Mouse (Mus musculus) fibroblast of lung, adult 2 months (primary cell): ENCODE measurements around the gene Tnnc2.

Experiments used
- DNase-seq: peaks from one replicate; pipeline ENCODE4 v3.0.0-alpha.2; 2011; ENCODE audit warnings: low read depth

Tnnc2 gene

GRCm38 (mm10) chr2:164737377-164738090 is 42.2 kb downstream of the Tnnc2 start:
- no peak for DNase-seq

GRCm38 (mm10) chr2:164735446-164735845 is 44.3 kb downstream of the Tnnc2 start:
- no peak for DNase-seq

GRCm38 (mm10) chr2:164734839-164735238 is 44.9 kb downstream of the Tnnc2 start:
- DNase-seq = no peak

GRCm38 (mm10) chr2:164733259-164733658 is 46.5 kb downstream of the Tnnc2 start:
- DNase-seq = no peak

- DNase-seq = no peak
Observed at GRCm38 (mm10) chr2:164731719-164732118, 48.0 kb downstream of the Tnnc2 start.
